20 mouse cellular contexts compared by ENCODE assay signal in genomic region chr9:106769781-106770180, GRCm38 (mm10). TPM values are rescaled to one million over a fixed set of nuclear protein-coding genes. Genes with fewer than 3 reads are reported as not detected.
DNase-seq lines count a peak whose midpoint lies in the region; ATAC-seq and TF ChIP-seq lines count a peak whose summit lies in the region.
"Had no signal": no experiment of that assay in that cellular context is flagged by ENCODE, and none has a peak within 500 bp of the region (broad histone marks: within the 10 kb centered on the region; RNA-seq: fewer than 3 reads in every experiment).

No protein-coding gene starts in this region.

- no peaks in the 10 kb centered on the region for H3K27me3 ChIP-seq in liver, embryonic 12.5 days (replicated peaks)
- no peaks in the 10 kb centered on the region for H3K27me3 ChIP-seq in liver, postnatal 0 days (ENCODE audit: insufficient read depth, low read length)
- no peaks in the 10 kb centered on the region for H3K27me3 ChIP-seq in MEL (ENCODE audit: control insufficient read depth in 1 of 2, insufficient read depth in 2 of 2, low read length in 2 of 2)
- no peaks in the 10 kb centered on the region for H3K27me3 ChIP-seq in heart, embryonic 10.5 days (ENCODE audit: insufficient read depth, poor library complexity, severe bottlenecking)
- H3K27me3 ChIP-seq in forebrain, embryonic 14.5 days (replicated peaks; ENCODE audit: control insufficient read depth, insufficient read depth, low read length) = no peaks in the 10 kb centered on the region
- H3K27me3 ChIP-seq: embryonic facial prominence, embryonic 15.5 days; forebrain, embryonic 15.5 days; heart, embryonic 12.5 days; intestine, embryonic 15.5 days had no signal

- H3K79me2 ChIP-seq in MEL (ENCODE audit: control insufficient read depth, insufficient read depth, low read length, poor library complexity) = peaks cover 10% of the 10 kb centered on the region

- H3K4me3 ChIP-seq in liver, embryonic 12.5 days = no peak overlapping the region
- no peak overlapping the region for H3K4me3 ChIP-seq in liver, postnatal 0 days (ENCODE audit: low read depth, low read length)
- no peak overlapping the region for H3K4me3 ChIP-seq in MEL (ENCODE audit: control insufficient read depth in 1 of 2, insufficient read depth in 1 of 2, low read depth in 2 of 2, low read length in 2 of 2)
- no peak overlapping the region for H3K4me3 ChIP-seq in heart, embryonic 10.5 days
- H3K4me3 ChIP-seq in forebrain, embryonic 14.5 days (ENCODE audit: low read depth, low read length) = no peak overlapping the region
- H3K4me3 ChIP-seq: embryonic facial prominence, embryonic 15.5 days; erythroblast, embryonic 14.5 days; forebrain, embryonic 10.5 days; forebrain, embryonic 15.5 days; heart, adult 2 months; heart, embryonic 12.5 days; hindbrain, embryonic 10.5 days; intestine, embryonic 15.5 days had no signal

- H3K9me3 ChIP-seq in liver, embryonic 12.5 days (replicated peaks) = no peaks in the 10 kb centered on the region
- no peaks in the 10 kb centered on the region for H3K9me3 ChIP-seq in liver, postnatal 0 days (ENCODE audit: low read length)
- H3K9me3 ChIP-seq in MEL (replicated peaks; ENCODE audit: insufficient read depth, low read length) = no peaks in the 10 kb centered on the region
- H3K9me3 ChIP-seq in heart, embryonic 10.5 days = no peaks in the 10 kb centered on the region
- H3K9me3 ChIP-seq in forebrain, embryonic 14.5 days (replicated peaks; ENCODE audit: control insufficient read depth, low read length) = no peaks in the 10 kb centered on the region
- H3K9me3 ChIP-seq: embryonic facial prominence, embryonic 15.5 days; forebrain, embryonic 10.5 days; forebrain, embryonic 15.5 days; heart, embryonic 12.5 days; hindbrain, embryonic 10.5 days; intestine, embryonic 15.5 days had no signal

- DNase-seq in liver, postnatal 0 days = no peak
- peak; percentile 56 for DNase-seq in MEL (ENCODE audit: low read depth, low spot score)
- DNase-seq in heart, embryonic 10.5 days (ENCODE audit: low spot score) = no peak
- no peak for DNase-seq in forebrain, embryonic 14.5 days (ENCODE audit: low spot score)
- no peak for DNase-seq in right cerebral cortex, adult 2 months (ENCODE audit: low spot score in 2 of 2)
- DNase-seq: adrenal gland, postnatal 10 days; cerebellum, adult 11-12 months; cerebellum, adult 9-11 months; embryo, embryonic 11 days; heart, adult 2 months had no signal

- 78% methylated on average over 5 of the region's 5 CpGs for WGBS in liver, embryonic 12.5 days (ENCODE audit: insufficient replicate concordance)
- 63% methylated on average over 5 of the region's 5 CpGs for WGBS in liver, postnatal 0 days (ENCODE audit: insufficient replicate concordance)
- WGBS in heart, embryonic 10.5 days = 87% methylated on average over 5 of the region's 5 CpGs
- 93% methylated on average over 5 of the region's 5 CpGs for WGBS in forebrain, embryonic 14.5 days

- H3K36me3 ChIP-seq in liver, embryonic 12.5 days = no peaks in the 10 kb centered on the region
- no peaks in the 10 kb centered on the region for H3K36me3 ChIP-seq in liver, postnatal 0 days (replicated peaks; ENCODE audit: insufficient read depth, low read length)
- peaks cover 0 to 28% of the 10 kb centered on the region in 2 experiments; a peak in 2 of 4 replicates for H3K36me3 ChIP-seq in MEL (ENCODE audit: control insufficient read depth in 1 of 2, insufficient read depth in 2 of 2, low read length in 2 of 2)
- H3K36me3 ChIP-seq in heart, embryonic 10.5 days = 0 out of 2 replicates have a peak, but pooled peaks cover 4% of the 10 kb centered on the region
- H3K36me3 ChIP-seq in forebrain, embryonic 14.5 days (ENCODE audit: control insufficient read depth, insufficient read depth, low read length) = no peaks in the 10 kb centered on the region
- H3K36me3 ChIP-seq: embryonic facial prominence, embryonic 15.5 days; forebrain, embryonic 15.5 days; heart, embryonic 12.5 days; intestine, embryonic 15.5 days had no signal

- no peak overlapping the region for H3K9ac ChIP-seq in liver, embryonic 12.5 days
- no peak overlapping the region for H3K9ac ChIP-seq in liver, postnatal 0 days (replicated peaks)
- no peak overlapping the region for H3K9ac ChIP-seq in MEL (ENCODE audit: control insufficient read depth, low read depth, low read length, poor library complexity, severe bottlenecking)
- H3K9ac ChIP-seq in forebrain, embryonic 14.5 days (ENCODE audit: low read length) = no peak overlapping the region
- H3K9ac ChIP-seq: embryonic facial prominence, embryonic 15.5 days; forebrain, embryonic 15.5 days; heart, embryonic 12.5 days; hindbrain, embryonic 14.5 days; intestine, embryonic 15.5 days had no signal

- H3K4me1 ChIP-seq in liver, embryonic 12.5 days = peaks cover 46% of the 10 kb centered on the region
- peaks cover 15% of the 10 kb centered on the region for H3K4me1 ChIP-seq in liver, postnatal 0 days (ENCODE audit: insufficient read depth)
- H3K4me1 ChIP-seq in MEL (ENCODE audit: control insufficient read depth in 1 of 2, insufficient read depth in 2 of 2, low read length in 2 of 2) = peaks cover 16 to 18% of the 10 kb centered on the region in 2 experiments
- H3K4me1 ChIP-seq in heart, embryonic 10.5 days = peaks cover 14% of the 10 kb centered on the region
- no peaks in the 10 kb centered on the region for H3K4me1 ChIP-seq in forebrain, embryonic 14.5 days (ENCODE audit: control insufficient read depth, insufficient read depth, low read length)
- H3K4me1 ChIP-seq: embryonic facial prominence, embryonic 15.5 days; forebrain, embryonic 15.5 days; hindbrain, embryonic 10.5 days; intestine, embryonic 15.5 days had no signal

- no peak for TF ChIP-seq RAD21 in MEL (IDR thresholded peaks at IDR 0.05; ENCODE audit: low read depth, low read length)

- no peak for ATAC-seq in liver, embryonic 12.5 days
- no peak for ATAC-seq in liver, postnatal 0 days
- peak; percentile 85 for ATAC-seq in granulocyte monocyte progenitor cell, adult 5-6 weeks (replicated peaks; ENCODE audit: poor library complexity, severe bottlenecking)
- ATAC-seq in forebrain, embryonic 14.5 days = no peak
- ATAC-seq: forebrain, embryonic 15.5 days had no signal

- TF ChIP-seq CTCF in liver, postnatal 0 days (IDR thresholded peaks at IDR 0.05; ENCODE audit: low read depth) = no peak
- no peak for TF ChIP-seq CTCF in MEL (IDR thresholded peaks at IDR 0.05 in 2 of 3, conservative IDR thresholded peaks at IDR 0.05 in 1 of 3; ENCODE audit: control insufficient read depth in 1 of 3, insufficient read depth in 1 of 3, low read depth in 2 of 3, low read length in 3 of 3, poor library complexity in 1 of 3, severe bottlenecking in 1 of 3)

- 0 out of 2 replicates have a peak overlapping the region, but pooled peaks have one; percentile 1 for H3K4me2 ChIP-seq in liver, embryonic 12.5 days
- H3K4me2 ChIP-seq in liver, postnatal 0 days (ENCODE audit: low read depth, low read length) = no peak overlapping the region
- H3K4me2 ChIP-seq in forebrain, embryonic 14.5 days (ENCODE audit: low read length) = no peak overlapping the region
- H3K4me2 ChIP-seq: embryonic facial prominence, embryonic 15.5 days; forebrain, embryonic 15.5 days; heart, embryonic 12.5 days; hindbrain, embryonic 14.5 days; intestine, embryonic 15.5 days had no signal

- no peak overlapping the region for H3K27ac ChIP-seq in liver, embryonic 12.5 days
- H3K27ac ChIP-seq in liver, postnatal 0 days (ENCODE audit: low read depth) = no peak overlapping the region
- no peak overlapping the region for H3K27ac ChIP-seq in MEL (ENCODE audit: control insufficient read depth, low read depth, low read length)
- H3K27ac ChIP-seq in heart, embryonic 10.5 days = no peak overlapping the region
- no peak overlapping the region for H3K27ac ChIP-seq in forebrain, embryonic 14.5 days (ENCODE audit: low read depth, low read length)
- H3K27ac ChIP-seq: embryonic facial prominence, embryonic 15.5 days; forebrain, embryonic 10.5 days; forebrain, embryonic 15.5 days; heart, adult 2 months; hindbrain, embryonic 10.5 days; hindbrain, embryonic 14.5 days; intestine, embryonic 15.5 days had no signal

- no peak for TF ChIP-seq EP300 in liver, postnatal 0 days (IDR thresholded peaks at IDR 0.05; ENCODE audit: low read depth)
- TF ChIP-seq EP300 in MEL (IDR thresholded peaks at IDR 0.05; ENCODE audit: low read depth in 1 of 2, low read length in 2 of 2) = no peak

- no peak for TF ChIP-seq POLR2A in MEL (IDR thresholded peaks at IDR 0.05; ENCODE audit: control insufficient read depth in 1 of 2, insufficient read depth in 1 of 2, low read depth in 1 of 2, low read length in 2 of 2, poor library complexity in 1 of 2)

TF ChIP-seq in MEL, 35 proteins besides CTCF, POLR2A, EP300 and RAD21 (continues in another document):
- TF ChIP-seq ETS1 (IDR thresholded peaks at IDR 0.05; ENCODE audit: low read depth, low read length) (0 out of 2 replicates have a peak, but pooled peaks have one; percentile 15), USF2 (IDR thresholded peaks at IDR 0.05; ENCODE audit: borderline replicate concordance in 1 of 2, insufficient read depth in 1 of 2, low read depth in 1 of 2, low read length in 2 of 2) (no peak), ZKSCAN1 (IDR thresholded peaks at IDR 0.05; ENCODE audit: low read depth, low read length) (no peak), HCFC1 (IDR thresholded peaks at IDR 0.05; ENCODE audit: low read depth, low read length) (no peak)

RNA-seq across cellular contexts. Expression of gene Rad54l2, which starts 19.2 kb away (rescaled TPM):
- polyA plus RNA-seq in liver, embryonic 12.5 days (2016; fragmentation: Nextera tagmentation; extraction: Ambion mirVana) = 3.9 and 4.0 TPM in 2 replicates
- polyA plus RNA-seq in liver, postnatal 0 days (2015; fragmentation: Nextera tagmentation; extraction: Ambion mirVana) = 1.2 and 1.7 TPM in 2 replicates
- 11.9 and 13.3 TPM in 2 replicates for total RNA-seq in MEL (2012; rRNA removed)
- polyA plus RNA-seq in MEL (2012; ENCODE audit: insufficient read depth in 1 of 2, insufficient read length in 2 of 2, low read depth in 1 of 2, low replicate concordance in 2 of 2, missing spikeins in 1 of 2) = 10 to 100 TPM; 15.5 to 27.2 TPM
- total RNA-seq in granulocyte monocyte progenitor cell, adult 5-6 weeks (2014; fragmentation: Nextera tagmentation) = 11.9 and 13.2 TPM in 2 replicates
- total RNA-seq in granulocyte monocyte progenitor cell, adult 5-6 weeks (2017) = 11.4 and 24.9 TPM in 2 replicates
- 5.7 and 6.4 TPM in 2 replicates for polyA plus RNA-seq in heart, embryonic 10.5 days (2016; fragmentation: Nextera tagmentation; extraction: Ambion mirVana)
- polyA plus RNA-seq in forebrain, embryonic 14.5 days (2014; fragmentation: Nextera tagmentation; extraction: Ambion mirVana) = 4.6 and 5.3 TPM in 2 replicates

RNA-seq across cellular contexts. Expression of gene Dcaf1, which starts 51.9 kb away (rescaled TPM):
- 18.6 and 19.3 TPM in 2 replicates for polyA plus RNA-seq in liver, embryonic 12.5 days (2016; fragmentation: Nextera tagmentation; extraction: Ambion mirVana)
- polyA plus RNA-seq in liver, postnatal 0 days (2015; fragmentation: Nextera tagmentation; extraction: Ambion mirVana) = 3.1 and 5.0 TPM in 2 replicates
- 56.3 and 57.3 TPM in 2 replicates for total RNA-seq in MEL (2012; rRNA removed)
- polyA plus RNA-seq in MEL (2012; ENCODE audit: insufficient read depth in 1 of 2, insufficient read length in 2 of 2, low read depth in 1 of 2, low replicate concordance in 2 of 2, missing spikeins in 1 of 2) = 100 to 1,000 TPM in 1 of 2 experiments, 10 to 100 TPM in 1; 58.7 to 131 TPM
- total RNA-seq in granulocyte monocyte progenitor cell, adult 5-6 weeks (2014; fragmentation: Nextera tagmentation) = 35.2 and 55.7 TPM in 2 replicates
- total RNA-seq in granulocyte monocyte progenitor cell, adult 5-6 weeks (2017) = 51.8 and 62.1 TPM in 2 replicates
- polyA plus RNA-seq in heart, embryonic 10.5 days (2016; fragmentation: Nextera tagmentation; extraction: Ambion mirVana) = 25.7 and 28.1 TPM in 2 replicates
- polyA plus RNA-seq in forebrain, embryonic 14.5 days (2014; fragmentation: Nextera tagmentation; extraction: Ambion mirVana) = 16.6 and 18.7 TPM in 2 replicates
